Mouse (Mus musculus) ES-E14 (cell line): ENCODE measurements around the gene 4933402D24Rik. TPM values are rescaled to one million over a fixed set of nuclear protein-coding genes. Genes with fewer than 3 reads are reported as not detected.

Experiments used
- DNase-seq: peaks from one replicate; pipeline ENCODE4 v3.0.0-alpha.2; 2013; ENCODE audit warnings: low read depth, low spot score
- H3K27ac ChIP-seq: 2 replicates; pipeline ENCODE4 v1.5.1; 2012; ENCODE audit warnings: low read depth, mild to moderate bottlenecking, low read length, moderate library complexity, mixed read lengths; ENCODE audit not compliant: poor library complexity, insufficient read depth, severe bottlenecking
- H3K36me3 ChIP-seq: 2 replicates; pipeline ENCODE4 v1.6.1; 2012; ENCODE audit warnings: mild to moderate bottlenecking, low read length, moderate library complexity, mixed read lengths; ENCODE audit not compliant: control insufficient read depth, poor library complexity, insufficient read depth, severe bottlenecking
- H3K4me1 ChIP-seq, 2 experiments: fragments of 150-350 bp in 1 of 2; sonication (generic) in 1 of 2; 2 replicates each; pipeline ENCODE4 v1.6.1; 2012; ENCODE audit warnings: low read length in 2 of 2, mild to moderate bottlenecking in 1 of 2, mixed read lengths in 1 of 2; ENCODE audit not compliant: control insufficient read depth in 2 of 2, insufficient read depth in 2 of 2, poor library complexity in 1 of 2
- H3K4me3 ChIP-seq, 2 experiments: fragments of 150-350 bp in 1 of 2; sonication (generic) in 1 of 2; 2 replicates each; pipeline ENCODE4 v1.5.1; 2012; ENCODE audit warnings: low read length in 2 of 2, low read depth in 1 of 2, mild to moderate bottlenecking in 1 of 2, mixed read lengths in 1 of 2; ENCODE audit not compliant: insufficient read depth in 1 of 2, poor library complexity in 1 of 2, severe bottlenecking in 1 of 2
- H3K9ac ChIP-seq: 2 replicates; pipeline ENCODE4 v1.6.1; 2012; ENCODE audit warnings: low read depth, mild to moderate bottlenecking, low read length, mixed read lengths; ENCODE audit not compliant: poor library complexity, insufficient read depth, severe bottlenecking
- H3K9me3 ChIP-seq: fragments of 150-350 bp; sonication (generic); 2 replicates; pipeline ENCODE4 v1.6.1; 2012; ENCODE audit warnings: low read depth, mild to moderate bottlenecking, low read length; ENCODE audit not compliant: control insufficient read depth, insufficient read depth
- CHD2 ChIP-seq: IDR thresholded peaks from 2 replicates; pipeline ENCODE4 v1.6.1; 2014; ENCODE audit warnings: mild to moderate bottlenecking, low read depth, low read length, inconsistent platforms
- HCFC1 ChIP-seq: IDR thresholded peaks from 2 replicates; pipeline ENCODE4 v1.6.1; 2012; ENCODE audit warnings: low read length, inconsistent platforms, borderline replicate concordance; ENCODE audit not compliant: insufficient read depth
- MAFK ChIP-seq: IDR thresholded peaks from 2 replicates; pipeline ENCODE4 v1.6.1; 2014; ENCODE audit warnings: mild to moderate bottlenecking, low read depth, low read length, inconsistent platforms; ENCODE audit not compliant: insufficient read depth
- ZC3H11A ChIP-seq: IDR thresholded peaks from 2 replicates; pipeline ENCODE4 v1.6.1; 2012; ENCODE audit warnings: low read depth, mild to moderate bottlenecking, inconsistent platforms, low read length, borderline replicate concordance
- ZNF384 ChIP-seq: IDR thresholded peaks from 2 replicates; pipeline ENCODE4 v1.6.1; 2012; ENCODE audit warnings: low read depth, low read length, inconsistent platforms
- in situ Hi-C, 2 experiments: fragments of 600-800 bp; cut with MboI; formaldehyde crosslinking; loops; one replicate each; pipeline ENCODE4 v1.15.1; 2025; ENCODE audit warnings: low sequenced_read_pairs in 2 of 2, inconsistent platforms in 1 of 2; ENCODE audit not compliant: unreplicated experiment in 2 of 2
- total RNA-seq: library from RNA; depleted of rRNA; stranded (reverse); fragments of 300-350 nt; gene quantifications from 2 replicates; pipeline ENCODE4 v1.2.3, GENCODE M21; 2012; rRNA removed

The 4933402D24Rik gene
- total RNA-seq, 1 experiment = 0.09 TPM

DNA sequence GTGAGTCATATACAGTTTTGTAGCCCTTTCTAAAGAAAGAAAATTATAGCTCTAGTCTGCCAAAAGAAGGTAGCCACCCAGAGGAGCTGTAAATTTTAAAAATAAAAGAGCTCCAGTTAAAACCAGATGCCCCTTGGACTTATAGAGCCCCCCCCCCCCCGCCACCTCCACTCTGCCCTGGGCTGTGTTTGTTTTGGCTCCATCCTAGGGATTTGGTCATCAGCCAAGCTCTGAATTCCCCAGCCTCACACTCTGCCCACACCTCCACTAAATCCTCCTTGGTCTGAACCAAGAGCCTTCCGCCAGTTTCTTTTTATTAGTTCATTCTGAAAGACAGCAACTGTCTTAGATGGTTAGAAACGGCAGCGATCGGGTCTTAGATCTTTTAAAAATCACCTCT, 63.3 kb downstream of the 4933402D24Rik start:
- H3K36me3 ChIP-seq = no peaks in the 10 kb centered on the region
- no peak overlapping the region for H3K9ac ChIP-seq
- in situ Hi-C loops = no loop called here
- no peak for TF ChIP-seq CHD2
- no peak for TF ChIP-seq MAFK
- no peak for TF ChIP-seq HCFC1
- no peak for TF ChIP-seq ZC3H11A
- TF ChIP-seq ZNF384 = no peak
- no peaks in the 10 kb centered on the region for H3K4me1 ChIP-seq
- H3K27ac ChIP-seq = no peak overlapping the region
- H3K4me3 ChIP-seq = no peak overlapping the region
- no peak for DNase-seq
- no peaks in the 10 kb centered on the region for H3K9me3 ChIP-seq

Other genes starting within 250 kb of the 4933402D24Rik start
- not detected in 2 replicates for gene Gm39653, start 153.3 kb downstream of the 4933402D24Rik start, total RNA-seq
- not detected in 2 replicates for gene Dytn, start 82.3 kb downstream of the 4933402D24Rik start, total RNA-seq
- gene Mdh1b, start 38.9 kb downstream of the 4933402D24Rik start, total RNA-seq = 0.13 and 0.16 TPM in 2 replicates
- gene Fastkd2, start 38.7 kb downstream of the 4933402D24Rik start, total RNA-seq = 95.7 and 109 TPM in 2 replicates